Mouse (Mus musculus) MEL (cell line): ENCODE data around the gene Lrrc3b. TPM values are rescaled to one million over a fixed set of nuclear protein-coding genes. Genes with fewer than 3 reads are reported as not detected.

Source experiments
- DNase-seq: peaks from one replicate; pipeline ENCODE4 v3.0.0; 2011; ENCODE audit warnings: low read depth, low spot score
- H3K27ac ChIP-seq: 2 replicates; pipeline ENCODE4 v1.5.1; 2012; ENCODE audit warnings: low read depth, mild to moderate bottlenecking, control low read depth, low read length, moderate library complexity; ENCODE audit not compliant: control insufficient read depth
- H3K27me3 ChIP-seq, 2 experiments: fragments of 150-350 bp in 1 of 2; sonication (generic) in 1 of 2; 2 replicates each; pipeline ENCODE4 v1.6.1; 2012; ENCODE audit warnings: low read length in 2 of 2, mild to moderate bottlenecking in 2 of 2, improper control_type of control experiment in 1 of 2, moderate library complexity in 1 of 2; ENCODE audit not compliant: insufficient read depth in 2 of 2, control insufficient read depth in 1 of 2
- H3K36me3 ChIP-seq, 2 experiments: 2 replicates each; pipeline ENCODE4 v1.6.1; 2012 to 2014; ENCODE audit warnings: low read length in 2 of 2, improper control_type of control experiment in 1 of 2, inconsistent platforms in 1 of 2, mild to moderate bottlenecking in 1 of 2; ENCODE audit not compliant: insufficient read depth in 2 of 2, control insufficient read depth in 1 of 2
- H3K4me1 ChIP-seq, 2 experiments: fragments of 150-350 bp in 1 of 2; sonication (generic) in 1 of 2; 2 replicates each; pipeline ENCODE4 v1.6.1; 2012; ENCODE audit warnings: low read length in 2 of 2, improper control_type of control experiment in 1 of 2, mild to moderate bottlenecking in 1 of 2; ENCODE audit not compliant: insufficient read depth in 2 of 2, control insufficient read depth in 1 of 2
- H3K4me3 ChIP-seq, 2 experiments: fragments of 150-350 bp in 1 of 2; sonication (generic) in 1 of 2; 2 replicates each; pipeline ENCODE4 v1.5.1; 2012; ENCODE audit warnings: low read depth in 2 of 2, low read length in 2 of 2, mild to moderate bottlenecking in 2 of 2, moderate library complexity in 2 of 2, control low read depth in 1 of 2, improper control_type of control experiment in 1 of 2; ENCODE audit not compliant: control insufficient read depth in 1 of 2, insufficient read depth in 1 of 2
- H3K79me2 ChIP-seq: 2 replicates; pipeline ENCODE4 v1.6.1; 2012; ENCODE audit warnings: mild to moderate bottlenecking, low read length, moderate library complexity; ENCODE audit not compliant: control insufficient read depth, poor library complexity, insufficient read depth
- H3K9ac ChIP-seq: 2 replicates; pipeline ENCODE4 v1.6.1; 2012; ENCODE audit warnings: low read depth, mild to moderate bottlenecking, control low read depth, low read length, moderate library complexity; ENCODE audit not compliant: control insufficient read depth, poor library complexity, severe bottlenecking
- H3K9me3 ChIP-seq: fragments of 150-350 bp; sonication (generic); replicated peaks from 2 replicates; pipeline ENCODE4 v1.6.1; 2012; ENCODE audit warnings: mild to moderate bottlenecking, low read length, improper control_type of control experiment, moderate library complexity; ENCODE audit not compliant: insufficient read depth
- BHLHE40 ChIP-seq: IDR thresholded peaks from 2 replicates; pipeline ENCODE4 v1.6.1; 2012; ENCODE audit warnings: low read depth, mild to moderate bottlenecking, inconsistent platforms, low read length, improper control_type of control experiment, borderline replicate concordance
- CTCF ChIP-seq, 3 experiments: IDR thresholded peaks in 2 of 3; conservative IDR thresholded peaks in 1 of 3; 2 replicates each; pipeline ENCODE4 v1.5.1; 2011 to 2012; ENCODE audit warnings: low read length in 3 of 3, low read depth in 2 of 3, mild to moderate bottlenecking in 2 of 3, improper control_type of control experiment in 1 of 3, inconsistent platforms in 1 of 3, mixed read lengths in 1 of 3, moderate library complexity in 1 of 3; ENCODE audit not compliant: control insufficient read depth in 1 of 3, insufficient read depth in 1 of 3, poor library complexity in 1 of 3, severe bottlenecking in 1 of 3
- E2F4 ChIP-seq: IDR thresholded peaks from 2 replicates; pipeline ENCODE4 v1.6.1; 2011; ENCODE audit warnings: low read depth, low read length, improper control_type of control experiment, borderline replicate concordance
- ELF1 ChIP-seq: IDR thresholded peaks from 2 replicates; pipeline ENCODE4 v1.6.1; 2014; ENCODE audit warnings: low read depth, mild to moderate bottlenecking, inconsistent platforms, low read length, improper control_type of control experiment, moderate library complexity
- GABPA ChIP-seq: IDR thresholded peaks from 2 replicates; pipeline ENCODE4 v1.6.1; 2012; ENCODE audit warnings: low read depth, mild to moderate bottlenecking, inconsistent platforms, low read length, improper control_type of control experiment, moderate library complexity
- GATA1 ChIP-seq: IDR thresholded peaks from 2 replicates; pipeline ENCODE4 v1.6.1; 2011; ENCODE audit warnings: low read depth, low read length, improper control_type of control experiment
- MEF2A ChIP-seq: IDR thresholded peaks from 2 replicates; pipeline ENCODE4 v1.6.1; 2014; ENCODE audit warnings: low read depth, mild to moderate bottlenecking, inconsistent platforms, low read length, improper control_type of control experiment; ENCODE audit not compliant: poor library complexity, insufficient replicate concordance, severe bottlenecking; ENCODE audit errors: extremely low read depth
- MYB ChIP-seq: IDR thresholded peaks from 2 replicates; pipeline ENCODE4 v1.6.1; 2011; ENCODE audit warnings: mild to moderate bottlenecking, low read depth, low read length, improper control_type of control experiment
- NELFE ChIP-seq: IDR thresholded peaks from 2 replicates; pipeline ENCODE4 v1.6.1; 2011; ENCODE audit warnings: low read depth, low read length, improper control_type of control experiment
- POLR2AphosphoS2 ChIP-seq: IDR thresholded peaks from 2 replicates; pipeline ENCODE4 v1.6.1; 2011; ENCODE audit warnings: low read length, improper control_type of control experiment
- RCOR1 ChIP-seq: IDR thresholded peaks from 2 replicates; pipeline ENCODE4 v1.6.1; 2012; ENCODE audit warnings: low read depth, mild to moderate bottlenecking, inconsistent platforms, low read length, improper control_type of control experiment
- SMC3 ChIP-seq: IDR thresholded peaks from 2 replicates; pipeline ENCODE4 v1.6.1; 2011; ENCODE audit warnings: low read depth, low read length, improper control_type of control experiment
- TBP ChIP-seq: IDR thresholded peaks from 2 replicates; pipeline ENCODE4 v1.8.0; 2011; ENCODE audit warnings: low read depth, low read length, improper control_type of control experiment
- USF1 ChIP-seq: IDR thresholded peaks from 2 replicates; pipeline ENCODE4 v1.6.1; 2014; ENCODE audit warnings: low read depth, mild to moderate bottlenecking, inconsistent platforms, low read length, improper control_type of control experiment, moderate library complexity
- USF2 ChIP-seq, 2 experiments: IDR thresholded peaks; 2 replicates each; pipeline ENCODE4 v1.6.1; 2011 to 2012; ENCODE audit warnings: improper control_type of control experiment in 2 of 2, low read length in 2 of 2, borderline replicate concordance in 1 of 2, inconsistent platforms in 1 of 2, low read depth in 1 of 2, mild to moderate bottlenecking in 1 of 2; ENCODE audit not compliant: insufficient read depth in 1 of 2
- ZKSCAN1 ChIP-seq: IDR thresholded peaks from 2 replicates; pipeline ENCODE4 v1.6.1; 2012; ENCODE audit warnings: low read depth, mild to moderate bottlenecking, inconsistent platforms, low read length, improper control_type of control experiment, moderate library complexity
- ZNF384 ChIP-seq: IDR thresholded peaks from 2 replicates; pipeline ENCODE4 v1.6.1; 2012; ENCODE audit warnings: low read depth, mild to moderate bottlenecking, inconsistent platforms, low read length, improper control_type of control experiment
- polyA plus RNA-seq, 2 experiments: library from polyadenylated mRNA; stranded (reverse) in 1 of 2; unstranded in 1 of 2; fragments of >175 nt in 1 of 2; fragments of >200 nt in 1 of 2; gene quantifications; 2 replicates each; pipeline versions ENCODE4 v1.2.1 to v1.2.4; 2012; ENCODE audit warnings: low replicate concordance in 2 of 2, low read depth in 1 of 2; ENCODE audit not compliant: insufficient read length in 2 of 2, insufficient read depth in 1 of 2, missing spikeins in 1 of 2
- total RNA-seq: library from RNA; depleted of rRNA; stranded (reverse); fragments of 300-350 nt; gene quantifications from 2 replicates; pipeline ENCODE4 v1.2.3, GENCODE M21; 2012

Lrrc3b gene
- total and polyA plus RNA-seq, 3 experiments, result not detected

GRCm38 (mm10) chr14:15365045-15365444, 73.7 kb downstream of the Lrrc3b start:
- Histone ChIP-seq H3K79me2 (no peaks in the 10 kb centered on the region), H3K9ac (no peak overlapping the region), H3K4me1 (no peaks in the 10 kb centered on the region)
- no peak for TF ChIP-seq USF2 (IDR thresholded peaks at IDR 0.05; ENCODE audit: borderline replicate concordance in 1 of 2, insufficient read depth in 1 of 2, low read depth in 1 of 2, low read length in 2 of 2)
- no peak for TF ChIP-seq ZKSCAN1
- TF ChIP-seq MYB, result no peak
- no peak for TF ChIP-seq GABPA
- no peak for TF ChIP-seq ZNF384
- TF ChIP-seq GATA1, result no peak
- TF ChIP-seq NELFE, result no peak
- no peak for TF ChIP-seq CTCF (IDR thresholded peaks at IDR 0.05 in 2 of 3, conservative IDR thresholded peaks at IDR 0.05 in 1 of 3; ENCODE audit: control insufficient read depth in 1 of 3, insufficient read depth in 1 of 3, low read depth in 2 of 3, low read length in 3 of 3, poor library complexity in 1 of 3, severe bottlenecking in 1 of 3)
- TF ChIP-seq TBP, result no peak
- no peak for TF ChIP-seq BHLHE40
- no peak for TF ChIP-seq RCOR1
- no peak for TF ChIP-seq POLR2AphosphoS2
- no peak for TF ChIP-seq E2F4
- TF ChIP-seq, all 39 proteins: peak for 0
- Histone ChIP-seq H3K4me3 (no peak overlapping the region), H3K36me3 (no peaks in the 10 kb centered on the region), H3K9me3 (no peaks in the 10 kb centered on the region), H3K27ac (no peak overlapping the region), H3K27me3 (no peaks in the 10 kb centered on the region)
- DNase-seq, result no peak

DNA sequence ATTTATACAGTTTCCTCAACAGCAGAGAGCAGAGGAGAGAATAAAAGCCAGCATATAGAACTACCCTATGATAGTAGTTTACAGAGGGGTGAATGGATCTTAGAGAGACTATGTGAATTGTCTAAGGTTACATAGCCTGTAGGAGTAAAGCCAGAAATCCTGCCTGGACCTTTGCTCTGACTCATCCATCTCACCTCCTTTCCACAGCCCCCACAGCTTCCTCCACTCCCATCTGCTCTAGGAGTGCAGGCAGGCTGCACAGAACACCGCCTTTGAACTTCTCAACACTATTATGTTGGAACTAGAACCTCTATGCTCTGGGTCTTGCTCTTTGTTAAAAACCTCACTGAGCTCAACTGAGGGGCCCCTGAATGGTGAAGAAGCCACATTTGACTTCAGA, 78.9 kb downstream of the Lrrc3b start:
- no peaks in the 10 kb centered on the region for H3K9me3 ChIP-seq
- no peaks in the 10 kb centered on the region for H3K79me2 ChIP-seq
- H3K27ac ChIP-seq, result no peak overlapping the region
- H3K9ac ChIP-seq, result no peak overlapping the region
- H3K36me3 ChIP-seq, result no peaks in the 10 kb centered on the region
- no peaks in the 10 kb centered on the region for H3K27me3 ChIP-seq
- no peak overlapping the region for H3K4me3 ChIP-seq
- H3K4me1 ChIP-seq, result no peaks in the 10 kb centered on the region
- DNase-seq, result no peak
- TF ChIP-seq CTCF (IDR thresholded peaks at IDR 0.05 in 2 of 3, conservative IDR thresholded peaks at IDR 0.05 in 1 of 3; ENCODE audit: control insufficient read depth in 1 of 3, insufficient read depth in 1 of 3, low read depth in 2 of 3, low read length in 3 of 3, poor library complexity in 1 of 3, severe bottlenecking in 1 of 3) (no peak), GATA1 (no peak), MEF2A (no peak), USF1 (no peak), ZKSCAN1 (no peak), ELF1 (no peak), SMC3 (no peak), E2F4 (no peak)
